Mouse (Mus musculus) lung, adult 2 months (tissue): ENCODE measurements around the gene Cacna1i.

ENCODE experiments used
- CTCF ChIP-seq: fragments of 200-500 bp; IDR thresholded peaks from 2 replicates; pipeline ENCODE4 v1.5.1; 2011; ENCODE audit warnings: mild to moderate bottlenecking, low read length, control low read depth; ENCODE audit not compliant: insufficient read depth
- POLR2A ChIP-seq: fragments of 200-500 bp; IDR thresholded peaks from 2 replicates; pipeline ENCODE4 v1.6.1; 2011; ENCODE audit warnings: low read depth, mild to moderate bottlenecking, control low read depth, low read length, borderline replicate concordance; ENCODE audit errors: extremely low read depth

DNA sequence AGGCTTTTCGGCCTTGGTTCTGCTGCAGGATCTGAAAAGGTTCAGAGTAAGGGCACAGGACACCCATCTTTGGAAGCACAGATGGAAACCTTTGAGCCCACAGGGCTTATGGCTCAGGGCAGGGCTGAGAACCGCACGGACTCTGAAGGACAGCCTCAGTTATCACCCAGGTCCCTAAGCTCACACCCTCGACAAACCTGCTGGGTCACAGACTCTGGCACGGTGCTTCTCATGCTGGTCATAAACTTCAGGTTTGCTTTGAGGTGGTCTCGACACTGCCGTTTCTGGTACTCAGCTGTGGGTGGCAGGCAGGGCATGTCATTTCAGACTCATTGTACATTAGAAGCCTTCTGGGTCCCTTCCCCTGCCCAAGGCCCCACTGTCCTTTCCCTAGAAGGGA, 25.9 kb upstream of the Cacna1i start:
- TF ChIP-seq CTCF (no peak), POLR2A (no peak)
